Mouse (Mus musculus): Measurements from ENCODE around the gene Sox10. TPM values are rescaled to one million over a fixed set of nuclear protein-coding genes. Genes with fewer than 3 reads are reported as not detected.

The Sox10 gene
- total RNA-seq, 1 experiment: 0.31 TPM

DNA sequence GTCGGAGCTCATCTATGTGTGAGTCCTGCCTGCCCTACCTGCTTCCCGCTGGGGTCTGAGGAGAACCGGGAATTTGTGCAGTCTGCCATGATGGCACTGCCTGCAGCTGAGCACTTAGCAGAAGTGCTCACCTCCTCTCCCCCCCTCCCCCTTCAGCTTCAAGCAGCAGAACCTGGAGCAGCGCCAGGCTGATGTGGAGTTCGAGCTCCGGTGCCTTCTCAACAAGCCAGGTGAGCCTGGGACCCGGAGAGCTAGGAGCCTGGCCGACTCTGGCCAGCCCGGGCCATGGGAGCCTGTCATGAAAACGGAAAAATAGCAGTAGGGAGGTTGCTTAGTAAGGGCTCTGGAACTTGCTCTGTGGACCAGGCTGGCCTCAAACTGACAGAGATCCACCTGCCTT is 34.3 kb downstream of the Sox10 start:
- in situ Hi-C loops (cut with MboI; ENCODE audit: low sequenced_read_pairs in 2 of 2, unreplicated experiment in 2 of 2): no loop called here
- Histone ChIP-seq H3K4me3 (ENCODE audit: insufficient read depth in 1 of 2, low read depth in 1 of 2, low read length in 2 of 2, poor library complexity in 1 of 2, severe bottlenecking in 1 of 2) (no peak overlapping the region), H3K9ac (ENCODE audit: insufficient read depth, low read depth, low read length, poor library complexity, severe bottlenecking) (no peak overlapping the region), H3K9me3 (ENCODE audit: control insufficient read depth, insufficient read depth, low read depth, low read length) (no peaks in the 10 kb centered on the region), H3K4me1 (ENCODE audit: control insufficient read depth in 2 of 2, insufficient read depth in 2 of 2, low read length in 2 of 2, poor library complexity in 1 of 2) (peaks cover 0 to 2% of the 10 kb centered on the region in 2 experiments; a peak in 2 of 4 replicates), H3K27ac (ENCODE audit: insufficient read depth, low read depth, low read length, poor library complexity, severe bottlenecking) (no peak overlapping the region), H3K36me3 (ENCODE audit: control insufficient read depth, insufficient read depth, low read length, poor library complexity, severe bottlenecking) (peaks cover 12% of the 10 kb centered on the region; the same call in 1 of the 2 replicates)
- TF ChIP-seq ZC3H11A (IDR thresholded peaks at IDR 0.05; ENCODE audit: borderline replicate concordance, low read depth, low read length) (no peak), CHD2 (IDR thresholded peaks at IDR 0.05; ENCODE audit: low read depth, low read length) (no peak), ZNF384 (IDR thresholded peaks at IDR 0.05; ENCODE audit: low read depth, low read length) (no peak), HCFC1 (IDR thresholded peaks at IDR 0.05; ENCODE audit: borderline replicate concordance, insufficient read depth, low read length) (no peak), MAFK (IDR thresholded peaks at IDR 0.05; ENCODE audit: insufficient read depth, low read depth, low read length) (no peak)
- DNase-seq (ENCODE audit: low read depth, low spot score): no peak

DNA sequence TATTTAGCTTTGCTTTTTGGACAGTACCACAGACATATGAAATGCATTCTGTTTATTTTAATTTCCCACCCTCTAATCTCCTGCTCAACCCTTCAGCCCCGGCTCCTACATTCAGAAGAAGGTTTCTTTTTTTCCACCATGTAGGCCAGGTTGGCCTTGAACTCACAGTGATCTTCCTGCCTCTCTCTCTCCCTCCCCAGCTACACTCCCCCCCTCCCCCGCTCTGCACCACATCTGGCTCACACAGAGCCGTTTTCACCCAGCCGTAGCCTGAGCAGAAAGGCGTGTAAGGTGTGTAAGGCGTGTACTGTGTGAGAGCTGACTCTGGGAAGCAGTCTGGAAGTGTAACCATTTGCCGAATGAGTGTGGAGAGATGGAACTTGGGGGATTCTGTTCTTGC is 35.7 kb downstream of the Sox10 start:
- in situ Hi-C loops (cut with MboI; ENCODE audit: low sequenced_read_pairs in 2 of 2, unreplicated experiment in 2 of 2): no loop called here
- H3K36me3 ChIP-seq (ENCODE audit: control insufficient read depth, insufficient read depth, low read length, poor library complexity, severe bottlenecking): peaks cover 12% of the 10 kb centered on the region; the same call in 1 of the 2 replicates

DNA sequence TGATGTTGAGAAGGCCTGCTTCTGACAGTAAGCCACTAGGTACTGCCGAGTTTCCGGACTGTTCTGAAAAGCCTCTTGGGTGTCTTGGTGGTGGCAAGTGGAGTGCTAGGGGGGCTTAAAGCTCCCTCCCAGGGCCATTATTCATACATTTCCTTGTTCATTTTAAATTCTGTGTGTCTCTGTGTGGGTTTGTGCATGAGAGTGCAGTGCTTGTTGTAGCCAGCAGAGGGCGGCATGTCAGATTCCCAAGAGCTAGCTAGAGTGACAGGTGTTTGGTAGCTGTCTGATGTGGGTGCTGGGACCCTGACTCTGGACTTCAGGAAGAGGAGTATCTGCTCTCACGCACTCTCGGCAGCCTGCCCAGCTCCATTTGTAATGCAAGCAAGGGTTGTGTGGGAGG is 36.8 kb downstream of the Sox10 start:
- H3K9me3 ChIP-seq (ENCODE audit: control insufficient read depth, insufficient read depth, low read depth, low read length): no peaks in the 10 kb centered on the region
- in situ Hi-C loops (cut with MboI; ENCODE audit: low sequenced_read_pairs in 2 of 2, unreplicated experiment in 2 of 2): no loop called here

More for the DNA sequence above, 35.7 kb downstream of the Sox10 start:
- Histone ChIP-seq H3K4me1 (ENCODE audit: control insufficient read depth in 2 of 2, insufficient read depth in 2 of 2, low read length in 2 of 2, poor library complexity in 1 of 2) (peaks cover 0 to 2% of the 10 kb centered on the region in 2 experiments; a peak in 2 of 4 replicates), H3K9ac (ENCODE audit: insufficient read depth, low read depth, low read length, poor library complexity, severe bottlenecking) (no peak overlapping the region), H3K27ac (ENCODE audit: insufficient read depth, low read depth, low read length, poor library complexity, severe bottlenecking) (no peak overlapping the region), H3K4me3 (ENCODE audit: insufficient read depth in 1 of 2, low read depth in 1 of 2, low read length in 2 of 2, poor library complexity in 1 of 2, severe bottlenecking in 1 of 2) (no peak overlapping the region), H3K9me3 (ENCODE audit: control insufficient read depth, insufficient read depth, low read depth, low read length) (no peaks in the 10 kb centered on the region)
- DNase-seq (ENCODE audit: low read depth, low spot score): no peak
- TF ChIP-seq ZNF384 (IDR thresholded peaks at IDR 0.05; ENCODE audit: low read depth, low read length) (no peak), CHD2 (IDR thresholded peaks at IDR 0.05; ENCODE audit: low read depth, low read length) (no peak), HCFC1 (IDR thresholded peaks at IDR 0.05; ENCODE audit: borderline replicate concordance, insufficient read depth, low read length) (no peak), ZC3H11A (IDR thresholded peaks at IDR 0.05; ENCODE audit: borderline replicate concordance, low read depth, low read length) (no peak), MAFK (IDR thresholded peaks at IDR 0.05; ENCODE audit: insufficient read depth, low read depth, low read length) (no peak)

DNA sequence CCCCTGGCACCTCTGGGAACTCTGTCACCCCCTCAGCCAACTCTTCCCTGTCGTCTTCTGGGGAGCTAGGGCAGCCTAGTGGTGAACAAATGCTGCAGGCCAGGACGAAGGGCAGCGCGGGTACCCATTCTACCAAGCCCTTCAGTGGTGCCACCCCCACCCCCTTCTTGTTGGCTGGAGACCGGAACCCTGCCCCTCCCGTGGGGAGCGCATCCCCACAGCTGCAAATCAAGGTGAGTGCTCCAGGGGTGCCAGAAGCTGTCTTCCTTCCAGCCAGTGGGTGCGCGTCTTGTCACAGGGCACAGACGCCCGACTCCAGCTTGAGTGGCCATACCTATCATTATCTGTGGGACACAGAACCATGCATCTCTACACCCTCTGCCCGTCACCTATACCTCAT is 37.9 kb downstream of the Sox10 start:
- Histone ChIP-seq H3K4me1 (ENCODE audit: control insufficient read depth in 2 of 2, insufficient read depth in 2 of 2, low read length in 2 of 2, poor library complexity in 1 of 2) (peaks cover 0 to 2% of the 10 kb centered on the region in 2 experiments; a peak in 2 of 4 replicates), H3K9me3 (ENCODE audit: control insufficient read depth, insufficient read depth, low read depth, low read length) (no peaks in the 10 kb centered on the region), H3K36me3 (ENCODE audit: control insufficient read depth, insufficient read depth, low read length, poor library complexity, severe bottlenecking) (peaks cover 6% of the 10 kb centered on the region; the same call in 1 of the 2 replicates), H3K27ac (ENCODE audit: insufficient read depth, low read depth, low read length, poor library complexity, severe bottlenecking) (no peak overlapping the region), H3K4me3 (ENCODE audit: insufficient read depth in 1 of 2, low read depth in 1 of 2, low read length in 2 of 2, poor library complexity in 1 of 2, severe bottlenecking in 1 of 2) (no peak overlapping the region; a peak in 1 of 4 replicates), H3K9ac (ENCODE audit: insufficient read depth, low read depth, low read length, poor library complexity, severe bottlenecking) (no peak overlapping the region)
- in situ Hi-C loops (cut with MboI; ENCODE audit: low sequenced_read_pairs in 2 of 2, unreplicated experiment in 2 of 2): no loop called here
- DNase-seq (ENCODE audit: low read depth, low spot score): no peak
- TF ChIP-seq MAFK (IDR thresholded peaks at IDR 0.05; ENCODE audit: insufficient read depth, low read depth, low read length): no peak
- TF ChIP-seq HCFC1 (IDR thresholded peaks at IDR 0.05; ENCODE audit: borderline replicate concordance, insufficient read depth, low read length): no peak
- TF ChIP-seq ZC3H11A (IDR thresholded peaks at IDR 0.05; ENCODE audit: borderline replicate concordance, low read depth, low read length): no peak
- TF ChIP-seq ZNF384 (IDR thresholded peaks at IDR 0.05; ENCODE audit: low read depth, low read length): no peak
- TF ChIP-seq CHD2 (IDR thresholded peaks at IDR 0.05; ENCODE audit: low read depth, low read length): no peak

More for the DNA sequence above, 36.8 kb downstream of the Sox10 start:
- TF ChIP-seq ZNF384 (IDR thresholded peaks at IDR 0.05; ENCODE audit: low read depth, low read length) (no peak), HCFC1 (IDR thresholded peaks at IDR 0.05; ENCODE audit: borderline replicate concordance, insufficient read depth, low read length) (no peak), CHD2 (IDR thresholded peaks at IDR 0.05; ENCODE audit: low read depth, low read length) (no peak), ZC3H11A (IDR thresholded peaks at IDR 0.05; ENCODE audit: borderline replicate concordance, low read depth, low read length) (no peak), MAFK (IDR thresholded peaks at IDR 0.05; ENCODE audit: insufficient read depth, low read depth, low read length) (no peak)
- H3K4me3 ChIP-seq (ENCODE audit: insufficient read depth in 1 of 2, low read depth in 1 of 2, low read length in 2 of 2, poor library complexity in 1 of 2, severe bottlenecking in 1 of 2): no peak overlapping the region
- no peak overlapping the region for H3K9ac ChIP-seq (ENCODE audit: insufficient read depth, low read depth, low read length, poor library complexity, severe bottlenecking)
- no peak for DNase-seq (ENCODE audit: low read depth, low spot score)
- H3K27ac ChIP-seq (ENCODE audit: insufficient read depth, low read depth, low read length, poor library complexity, severe bottlenecking): no peak overlapping the region
- peaks cover 8% of the 10 kb centered on the region; the same call in 1 of the 2 replicates for H3K36me3 ChIP-seq (ENCODE audit: control insufficient read depth, insufficient read depth, low read length, poor library complexity, severe bottlenecking)
- H3K4me1 ChIP-seq (ENCODE audit: control insufficient read depth in 2 of 2, insufficient read depth in 2 of 2, low read length in 2 of 2, poor library complexity in 1 of 2): peaks cover 0 to 2% of the 10 kb centered on the region in 2 experiments; a peak in 2 of 4 replicates
